In the genomic region with DNA sequence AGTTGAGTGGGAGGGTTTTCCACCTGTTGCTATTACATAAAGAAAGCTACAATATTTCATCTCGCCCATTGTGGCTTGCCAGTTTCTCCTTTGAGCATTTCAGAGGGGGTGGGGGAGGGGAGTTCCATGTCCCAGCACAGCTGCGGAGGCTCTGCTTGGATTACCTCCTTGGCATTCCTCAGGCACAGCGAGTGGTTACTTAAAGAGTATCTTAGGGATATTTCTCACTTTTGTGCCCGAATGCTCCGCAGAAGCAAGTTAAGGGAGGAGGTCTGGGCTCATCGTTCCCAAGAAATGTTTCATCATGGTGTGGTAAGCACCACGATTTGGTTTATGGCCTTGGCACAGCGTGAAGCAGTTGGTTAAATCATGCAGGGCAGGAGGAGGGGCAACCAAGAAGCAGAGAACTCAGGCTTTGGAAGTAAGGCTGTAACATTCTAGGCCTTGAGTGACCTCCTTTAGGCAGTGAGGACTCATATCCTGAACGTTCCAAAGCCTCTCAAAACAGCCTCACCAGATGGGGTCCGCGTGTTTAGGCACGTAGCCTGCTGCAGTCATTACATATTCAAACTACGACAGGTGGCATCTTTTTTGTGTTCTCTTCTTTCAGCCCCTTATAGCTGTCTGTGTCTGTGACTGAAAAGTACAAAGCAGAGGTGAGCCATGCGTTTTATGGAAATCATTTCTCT, we compare ENCODE assay signal across 9 mouse cellular contexts. TPM values are rescaled to one million over a fixed set of nuclear protein-coding genes. Genes with fewer than 3 reads are reported as not detected.
A peak's percentile ranks its signal among the peaks of the same experiment; 100 is the strongest.
DNase-seq lines count a peak whose midpoint lies in the region; ATAC-seq lines count a peak whose summit lies in the region.
"Had no signal": no experiment of that assay in that cellular context is flagged by ENCODE, and none has a peak within 500 bp of the region (broad histone marks: within the 10 kb centered on the region; RNA-seq: fewer than 3 reads in every experiment).

No protein-coding gene starts in this region.

- ATAC-seq in hindbrain, embryonic 11.5 days (ENCODE audit: low FRiP score) = no peak
- no peak for ATAC-seq in hindbrain, embryonic 12.5 days (ENCODE audit: low FRiP score)
- peak; percentile 57; the same call in 1 of the 2 replicates for ATAC-seq in embryonic facial prominence, embryonic 15.5 days (ENCODE audit: insufficient number of reproducible peaks, low FRiP score, low TSS enrichment, low read depth)
- 0 out of 2 replicates have a peak, but pooled peaks have one; percentile 71 for ATAC-seq in limb, embryonic 12.5 days (ENCODE audit: insufficient number of reproducible peaks, insufficient read depth, low FRiP score, low TSS enrichment, low read depth)

- no peak overlapping the region for H3K27ac ChIP-seq in hindbrain, embryonic 11.5 days (ENCODE audit: low read depth, low read length)
- H3K27ac ChIP-seq in hindbrain, embryonic 12.5 days = no peak overlapping the region
- H3K27ac ChIP-seq in embryonic facial prominence, embryonic 15.5 days (replicated peaks) = peak overlapping the region; percentile 52
- H3K27ac ChIP-seq in limb, embryonic 12.5 days = peak overlapping the region; percentile 35; the same call in 1 of the 2 replicates
- H3K27ac ChIP-seq: hindbrain, embryonic 15.5 days had no signal

- H3K9ac ChIP-seq in hindbrain, embryonic 11.5 days (ENCODE audit: low read depth, low read length) = no peak overlapping the region
- no peak overlapping the region for H3K9ac ChIP-seq in hindbrain, embryonic 12.5 days
- no peak overlapping the region for H3K9ac ChIP-seq in embryonic facial prominence, embryonic 15.5 days
- no peak overlapping the region for H3K9ac ChIP-seq in limb, embryonic 12.5 days (replicated peaks)
- H3K9ac ChIP-seq: hindbrain, embryonic 15.5 days had no signal

- intact Hi-C loops in heart, postnatal 25 days (cut with DNase I) = no loop called here
- intact Hi-C loops in left cerebral cortex, postnatal 10 days (cut with DNase I) = no loop called here

- no peaks in the 10 kb centered on the region for H3K27me3 ChIP-seq in hindbrain, embryonic 11.5 days (ENCODE audit: control insufficient read depth, insufficient read depth, low read length)
- no peaks in the 10 kb centered on the region for H3K27me3 ChIP-seq in hindbrain, embryonic 12.5 days
- H3K27me3 ChIP-seq in embryonic facial prominence, embryonic 15.5 days = no peaks in the 10 kb centered on the region
- no peaks in the 10 kb centered on the region for H3K27me3 ChIP-seq in limb, embryonic 12.5 days
- H3K27me3 ChIP-seq: hindbrain, embryonic 15.5 days had no signal

- H3K4me1 ChIP-seq in hindbrain, embryonic 11.5 days (replicated peaks; ENCODE audit: control insufficient read depth, insufficient read depth, low read length) = no peaks in the 10 kb centered on the region; the same call in 1 of the 2 replicates
- H3K4me1 ChIP-seq in hindbrain, embryonic 12.5 days = peaks cover 8% of the 10 kb centered on the region; the same call in 1 of the 2 replicates
- peaks cover 14% of the 10 kb centered on the region for H3K4me1 ChIP-seq in embryonic facial prominence, embryonic 15.5 days
- peaks cover 10% of the 10 kb centered on the region for H3K4me1 ChIP-seq in limb, embryonic 12.5 days (replicated peaks)

- H3K36me3 ChIP-seq in hindbrain, embryonic 11.5 days (ENCODE audit: control insufficient read depth, insufficient read depth, low read length) = no peaks in the 10 kb centered on the region
- no peaks in the 10 kb centered on the region for H3K36me3 ChIP-seq in hindbrain, embryonic 12.5 days
- no peaks in the 10 kb centered on the region for H3K36me3 ChIP-seq in embryonic facial prominence, embryonic 15.5 days
- H3K36me3 ChIP-seq in limb, embryonic 12.5 days = no peaks in the 10 kb centered on the region
- H3K36me3 ChIP-seq: hindbrain, embryonic 15.5 days had no signal

- DNase-seq in hindbrain, embryonic 11.5 days (ENCODE audit: low spot score) = peak; percentile 30
- peak; percentile 5 for DNase-seq in NIH3T3 (ENCODE audit: low read depth)
- no peak for DNase-seq in layer of hippocampus, adult 8-10 months (ENCODE audit: low spot score in 2 of 2)
- DNase-seq in heart, postnatal 25 days (ENCODE audit: low spot score) = no peak
- DNase-seq in left cerebral cortex, postnatal 10 days (ENCODE audit: extremely low spot score in 1 of 2, low spot score in 2 of 2) = no peak

- no peak overlapping the region for H3K4me2 ChIP-seq in hindbrain, embryonic 11.5 days (replicated peaks; ENCODE audit: low read depth, low read length)
- no peak overlapping the region for H3K4me2 ChIP-seq in hindbrain, embryonic 12.5 days (replicated peaks)
- 0 out of 2 replicates have a peak overlapping the region, but pooled peaks have one; percentile 10 for H3K4me2 ChIP-seq in embryonic facial prominence, embryonic 15.5 days (replicated peaks)
- peak overlapping the region; percentile 38 for H3K4me2 ChIP-seq in limb, embryonic 12.5 days
- H3K4me2 ChIP-seq: hindbrain, embryonic 15.5 days had no signal

- no peak overlapping the region for H3K4me3 ChIP-seq in hindbrain, embryonic 11.5 days (ENCODE audit: low read depth, low read length)
- H3K4me3 ChIP-seq in hindbrain, embryonic 12.5 days = no peak overlapping the region
- no peak overlapping the region for H3K4me3 ChIP-seq in embryonic facial prominence, embryonic 15.5 days (replicated peaks)
- H3K4me3 ChIP-seq in limb, embryonic 12.5 days (replicated peaks) = no peak overlapping the region
- H3K4me3 ChIP-seq: hindbrain, embryonic 15.5 days had no signal

- no peaks in the 10 kb centered on the region for H3K9me3 ChIP-seq in hindbrain, embryonic 11.5 days (ENCODE audit: control insufficient read depth, low read length)
- H3K9me3 ChIP-seq in hindbrain, embryonic 12.5 days (replicated peaks) = peaks cover 5% of the 10 kb centered on the region; the same call in 1 of the 2 replicates
- H3K9me3 ChIP-seq in embryonic facial prominence, embryonic 15.5 days (replicated peaks) = no peaks in the 10 kb centered on the region
- H3K9me3 ChIP-seq in limb, embryonic 12.5 days = 0 out of 2 replicates have a peak, but pooled peaks cover 9% of the 10 kb centered on the region
- H3K9me3 ChIP-seq: hindbrain, embryonic 15.5 days had no signal

- 28% methylated on average over 14 of the region's 14 CpGs for WGBS in hindbrain, embryonic 11.5 days
- 26% methylated on average over 14 of the region's 14 CpGs for WGBS in hindbrain, embryonic 12.5 days
- WGBS in embryonic facial prominence, embryonic 15.5 days = 14% methylated on average over 14 of the region's 14 CpGs
- WGBS in limb, embryonic 12.5 days = 18% methylated on average over 14 of the region's 14 CpGs

RNA-seq across cellular contexts. Expression of gene Mylip, which starts 43.9 kb away (rescaled TPM):
- polyA plus RNA-seq in hindbrain, embryonic 11.5 days (2014; fragmentation: Nextera tagmentation; extraction: Ambion mirVana) = 6.0 and 7.8 TPM in 2 replicates
- 15.5 and 16.7 TPM in 2 replicates for polyA plus RNA-seq in hindbrain, embryonic 12.5 days (2016; fragmentation: Nextera tagmentation; extraction: Ambion mirVana)
- polyA plus RNA-seq in embryonic facial prominence, embryonic 15.5 days (2015; fragmentation: Nextera tagmentation; extraction: Ambion mirVana) = 35.2 and 36.1 TPM in 2 replicates
- 25.4 and 25.6 TPM in 2 replicates for polyA plus RNA-seq in limb, embryonic 12.5 days (2016; fragmentation: Nextera tagmentation; extraction: Ambion mirVana)
- 10 to 100 TPM; 19.9 to 29.6 (median 24.4) TPM for total RNA-seq in layer of hippocampus, adult 8-10 months (2022)
- total RNA-seq in heart, postnatal 25 days (2021) = 10 to 100 TPM; 14.6 to 18.3 TPM
- 10 to 100 TPM; 29.1 to 32.8 TPM for total RNA-seq in left cerebral cortex, postnatal 10 days (2021)

Comparison
In these comparisons a context has a peak if more than half of its experiments do, and no peak if none do; other contexts are left out.
1. ATAC-seq: peak in embryonic facial prominence, embryonic 15.5 days (single experiment) and limb, embryonic 12.5 days (single experiment); none in hindbrain, embryonic 11.5 days (single experiment) and hindbrain, embryonic 12.5 days (single experiment).
2. DNase-seq: peak in hindbrain, embryonic 11.5 days (single experiment) and NIH3T3 (single experiment); none in layer of hippocampus, adult 8-10 months (0 of 2), heart, postnatal 25 days (single experiment) and left cerebral cortex, postnatal 10 days (0 of 2).
3. H3K27ac ChIP-seq: peak in embryonic facial prominence, embryonic 15.5 days (single experiment) and limb, embryonic 12.5 days (single experiment); none in hindbrain, embryonic 11.5 days (single experiment) and hindbrain, embryonic 12.5 days (single experiment).
4. H3K4me2 ChIP-seq: peak in embryonic facial prominence, embryonic 15.5 days (single experiment) and limb, embryonic 12.5 days (single experiment); none in hindbrain, embryonic 11.5 days (single experiment) and hindbrain, embryonic 12.5 days (single experiment).